Mouse (Mus musculus) liver, embryonic 14.5 days (tissue): ENCODE results near the gene Slfn2.

ENCODE experiments used
- CTCF ChIP-seq: IDR thresholded peaks from 2 replicates; pipeline ENCODE4 v1.5.1; 2016; ENCODE audit warnings: antibody characterized with exemption, low read depth, control low read depth
- EP300 ChIP-seq: IDR thresholded peaks from 2 replicates; pipeline ENCODE4 v1.6.1; 2016; ENCODE audit warnings: antibody characterized with exemption, low read depth

DNA sequence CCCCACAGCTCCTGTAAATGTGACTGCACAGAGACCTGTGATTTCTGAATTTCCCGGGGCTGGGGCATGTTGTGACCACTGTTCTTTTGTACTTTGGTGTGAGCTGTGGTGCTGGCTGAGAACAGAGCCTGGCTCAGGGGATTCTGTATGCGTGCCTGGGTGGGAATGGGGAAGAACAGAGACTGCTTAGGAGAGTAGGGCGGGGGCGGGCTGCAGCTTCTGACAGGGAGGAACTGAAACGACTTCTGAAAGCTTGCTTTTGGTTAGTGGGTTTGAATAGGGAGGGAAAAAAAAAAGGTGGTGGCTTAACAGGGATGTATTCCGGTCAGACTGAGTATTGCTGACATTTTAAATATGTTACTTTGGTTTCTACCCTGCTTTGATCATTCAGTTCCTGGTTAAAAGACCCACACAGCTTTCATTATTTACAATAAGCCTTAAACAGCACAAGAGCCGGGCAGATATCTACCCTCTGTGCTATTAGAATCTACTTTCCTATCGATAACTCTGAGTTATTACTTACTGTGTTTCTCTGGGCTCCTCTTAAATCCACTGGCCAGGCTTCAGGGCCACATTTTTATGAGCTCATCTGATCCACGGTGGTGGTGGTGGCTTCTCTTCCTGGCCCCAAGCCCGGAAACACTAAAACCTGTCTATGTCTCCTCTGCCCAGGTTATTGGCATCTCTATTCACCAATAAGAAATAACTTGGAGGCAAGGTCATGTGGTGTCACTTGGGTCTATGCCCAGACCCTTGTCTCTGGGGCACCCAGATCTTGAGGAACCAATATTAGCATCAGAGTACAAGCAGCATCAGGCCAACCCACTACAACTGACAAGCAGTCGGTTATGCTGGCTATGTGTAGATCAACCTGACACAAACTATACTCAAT, 2.0 kb downstream of the Slfn2 start:
- TF ChIP-seq CTCF, result no peak
- TF ChIP-seq EP300, result no peak
